In the genomic region with DNA sequence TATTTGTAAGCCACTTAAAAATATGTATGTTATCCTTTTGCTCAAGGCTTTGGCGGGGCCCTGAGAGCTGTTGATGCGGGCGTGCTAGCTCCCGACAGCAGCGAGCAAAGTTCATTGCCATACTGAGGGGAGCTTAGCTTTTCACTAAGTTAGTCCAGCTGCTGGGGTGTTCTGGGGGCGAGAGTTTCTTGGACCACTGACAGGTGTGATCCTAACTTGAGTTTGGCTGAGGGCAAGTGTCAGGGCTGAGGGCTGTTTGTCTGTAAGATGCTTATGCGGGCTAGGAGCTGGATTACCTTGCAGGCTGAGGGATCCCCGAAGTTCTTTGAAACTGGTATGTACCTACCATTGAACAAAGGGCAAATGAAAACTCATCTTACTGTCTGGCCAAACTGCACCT, we compare ENCODE assay signal across 10 mouse cellular contexts.
A peak's percentile ranks its signal among the peaks of the same experiment; 100 is the strongest.
DNase-seq lines count a peak whose midpoint lies in the region; ATAC-seq and TF ChIP-seq lines count a peak whose summit lies in the region.
"Had no signal": no experiment of that assay in that cellular context is flagged by ENCODE, and none has a peak within 500 bp of the region (broad histone marks: within the 10 kb centered on the region; RNA-seq: fewer than 3 reads in every experiment).

No protein-coding gene starts in this region.

- TF ChIP-seq CTCF in lung, postnatal 0 days (IDR thresholded peaks at IDR 0.05), result no peak

- TF ChIP-seq EP300 in lung, postnatal 0 days (IDR thresholded peaks at IDR 0.05), result no peak

- H3K27ac ChIP-seq in intestine, embryonic 14.5 days (ENCODE audit: low read depth), result no peak overlapping the region
- H3K27ac ChIP-seq in intestine, embryonic 15.5 days, result no peak overlapping the region
- H3K27ac ChIP-seq in neural tube, embryonic 15.5 days (replicated peaks), result peak overlapping the region; percentile 98
- no peak overlapping the region for H3K27ac ChIP-seq in lung, postnatal 0 days (ENCODE audit: low read length)
- H3K27ac ChIP-seq: liver, embryonic 15.5 days had no signal

- H3K4me1 ChIP-seq in intestine, embryonic 14.5 days (replicated peaks; ENCODE audit: control insufficient read depth, insufficient read depth, low read length), result peaks cover 6% of the 10 kb centered on the region; the same call in 1 of the 2 replicates
- 0 out of 2 replicates have a peak, but pooled peaks cover 3% of the 10 kb centered on the region for H3K4me1 ChIP-seq in intestine, embryonic 15.5 days (replicated peaks)
- H3K4me1 ChIP-seq in neural tube, embryonic 15.5 days, result peaks cover 39% of the 10 kb centered on the region
- peaks cover 8% of the 10 kb centered on the region; the same call in 1 of the 2 replicates for H3K4me1 ChIP-seq in lung, postnatal 0 days (ENCODE audit: insufficient read depth, low read depth, low read length)

- no peaks in the 10 kb centered on the region for H3K9me3 ChIP-seq in intestine, embryonic 14.5 days (ENCODE audit: control insufficient read depth, low read length)
- no peaks in the 10 kb centered on the region for H3K9me3 ChIP-seq in intestine, embryonic 15.5 days
- no peaks in the 10 kb centered on the region for H3K9me3 ChIP-seq in neural tube, embryonic 15.5 days (replicated peaks)
- H3K9me3 ChIP-seq in lung, postnatal 0 days (ENCODE audit: low read length), result no peaks in the 10 kb centered on the region
- H3K9me3 ChIP-seq: liver, embryonic 15.5 days had no signal

- no peak overlapping the region for H3K4me3 ChIP-seq in intestine, embryonic 14.5 days (ENCODE audit: low read depth, low read length)
- H3K4me3 ChIP-seq in intestine, embryonic 15.5 days (replicated peaks), result no peak overlapping the region
- H3K4me3 ChIP-seq in neural tube, embryonic 15.5 days (replicated peaks), result no peak overlapping the region
- H3K4me3 ChIP-seq in lung, postnatal 0 days (ENCODE audit: low read depth, low read length), result no peak overlapping the region
- H3K4me3 ChIP-seq: liver, embryonic 15.5 days had no signal

- no peaks in the 10 kb centered on the region for H3K36me3 ChIP-seq in intestine, embryonic 14.5 days (ENCODE audit: control insufficient read depth, insufficient read depth, low read length)
- no peaks in the 10 kb centered on the region for H3K36me3 ChIP-seq in intestine, embryonic 15.5 days
- H3K36me3 ChIP-seq in neural tube, embryonic 15.5 days, result no peaks in the 10 kb centered on the region
- no peaks in the 10 kb centered on the region for H3K36me3 ChIP-seq in lung, postnatal 0 days (ENCODE audit: insufficient read depth, low read length)
- H3K36me3 ChIP-seq: liver, embryonic 15.5 days had no signal

- peaks cover 59% of the 10 kb centered on the region for H3K27me3 ChIP-seq in intestine, embryonic 14.5 days (replicated peaks; ENCODE audit: control insufficient read depth, insufficient read depth, low read length)
- peaks cover 38% of the 10 kb centered on the region for H3K27me3 ChIP-seq in intestine, embryonic 15.5 days (replicated peaks)
- no peaks in the 10 kb centered on the region for H3K27me3 ChIP-seq in neural tube, embryonic 15.5 days (replicated peaks)
- peaks cover 33% of the 10 kb centered on the region for H3K27me3 ChIP-seq in lung, postnatal 0 days (replicated peaks; ENCODE audit: insufficient read depth, low read length)

- peak; percentile 60 for DNase-seq in intestine, embryonic 14.5 days (ENCODE audit: low spot score)
- DNase-seq in embryo, embryonic 9.5 days (ENCODE audit: extremely low spot score), result peak; percentile 46
- peak; percentile 44 to 52 for DNase-seq in layer of hippocampus, postnatal 36 days
- no peak for DNase-seq in MN1 (ENCODE audit: low spot score)
- no peak for DNase-seq in thymus, postnatal 25 days
- DNase-seq in lung, postnatal 0 days (ENCODE audit: low spot score), result no peak
- DNase-seq: B cell, adult 2 months had no signal

- H3K4me2 ChIP-seq in intestine, embryonic 14.5 days (ENCODE audit: low read length), result no peak overlapping the region
- H3K4me2 ChIP-seq in intestine, embryonic 15.5 days (replicated peaks), result no peak overlapping the region
- H3K4me2 ChIP-seq in neural tube, embryonic 15.5 days, result peak overlapping the region; percentile 76
- H3K4me2 ChIP-seq in lung, postnatal 0 days (replicated peaks; ENCODE audit: low read depth, low read length), result no peak overlapping the region
- H3K4me2 ChIP-seq: liver, embryonic 15.5 days had no signal

- 3% methylated on average over 8 of the region's 8 CpGs for WGBS in intestine, embryonic 14.5 days
- WGBS in intestine, embryonic 15.5 days, result 7% methylated on average over 8 of the region's 8 CpGs
- WGBS in neural tube, embryonic 15.5 days, result 6% methylated on average over 8 of the region's 8 CpGs
- 4% methylated on average over 8 of the region's 8 CpGs for WGBS in lung, postnatal 0 days

- ATAC-seq in intestine, embryonic 14.5 days (replicated peaks; ENCODE audit: low FRiP score, low TSS enrichment, low read depth), result no peak
- ATAC-seq in intestine, embryonic 15.5 days, result no peak
- ATAC-seq in neural tube, embryonic 15.5 days (ENCODE audit: low FRiP score), result no peak
- ATAC-seq in lung, postnatal 0 days, result no peak

- no peak overlapping the region for H3K9ac ChIP-seq in intestine, embryonic 14.5 days (ENCODE audit: low read length)
- no peak overlapping the region for H3K9ac ChIP-seq in intestine, embryonic 15.5 days
- peak overlapping the region; percentile 50; the same call in 1 of the 2 replicates for H3K9ac ChIP-seq in neural tube, embryonic 15.5 days (replicated peaks)
- H3K9ac ChIP-seq in lung, postnatal 0 days (replicated peaks; ENCODE audit: low read depth), result no peak overlapping the region
- H3K9ac ChIP-seq: liver, embryonic 15.5 days had no signal

Comparison
In these comparisons a context has a peak if more than half of its experiments do, and no peak if none do; other contexts are left out.
1. DNase-seq: peak in intestine, embryonic 14.5 days (single experiment), embryo, embryonic 9.5 days (single experiment) and layer of hippocampus, postnatal 36 days (2 of 2); none in MN1 (single experiment), thymus, postnatal 25 days (single experiment) and lung, postnatal 0 days (single experiment).